Mouse (Mus musculus) olfactory bulb, adult 2 months (tissue): ENCODE measurements at regions not wholly inside any gene's neighbourhood (a gene's known extent, or its start where the extent isn't known, plus 50 kb on each side); places are given as distances from the start of the nearest gene placed in this dataset.

Experiments used
- H3K27ac ChIP-seq: fragments of 200-500 bp; 2 replicates; pipeline ENCODE4 v1.5.1; 2012; ENCODE audit warnings: low read depth, low read length; ENCODE audit not compliant: insufficient read depth
- H3K4me1 ChIP-seq: fragments of 200-500 bp; 2 replicates; pipeline ENCODE4 v1.6.1; 2012; ENCODE audit warnings: low read length; ENCODE audit not compliant: control insufficient read depth, insufficient read depth
- H3K4me3 ChIP-seq: fragments of 200-500 bp; 2 replicates; pipeline ENCODE4 v1.5.1; 2012; ENCODE audit warnings: mild to moderate bottlenecking, low read depth, low read length, moderate library complexity; ENCODE audit not compliant: insufficient read depth
- CTCF ChIP-seq: fragments of 200-500 bp; IDR thresholded peaks from 2 replicates; pipeline ENCODE4 v1.5.1; 2012; ENCODE audit warnings: low read depth, mild to moderate bottlenecking, low read length, moderate library complexity; ENCODE audit not compliant: insufficient read depth
- POLR2A ChIP-seq: fragments of 200-500 bp; IDR thresholded peaks from 2 replicates; pipeline ENCODE4 v1.6.1; 2012; ENCODE audit warnings: mild to moderate bottlenecking, low read depth, low read length, moderate library complexity; ENCODE audit not compliant: insufficient read depth
- WGBS: fragments of 180-500 bp; shearing (Covaris S2); methylation state at CpG from one replicate; pipeline ENCODE4 v1.1.7; 2018; 5-methylcytosine and 5-hydroxymethylcytosine counted together

DNA sequence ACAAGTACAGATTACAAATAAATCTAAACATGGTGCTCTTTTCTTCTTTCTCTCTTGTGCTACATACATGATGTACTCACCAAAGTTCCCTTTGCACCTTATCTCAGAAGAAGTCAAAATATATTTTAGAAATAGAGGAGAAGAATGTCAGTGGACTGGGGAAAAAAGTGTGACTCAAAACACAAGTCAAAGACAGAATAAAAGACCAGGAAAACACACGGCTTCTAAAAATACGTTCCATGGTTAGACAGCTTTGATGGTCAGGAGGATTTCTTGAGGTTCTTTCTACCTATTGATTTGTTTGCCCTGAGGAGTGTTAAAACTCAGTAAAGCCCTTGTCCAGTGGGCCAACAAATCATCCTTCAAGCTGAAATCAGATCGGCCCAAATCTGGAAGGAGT lies 260.5 kb upstream of the Ptger4 start:
- Histone ChIP-seq H3K27ac (no peak overlapping the region), H3K4me1 (no peaks in the 10 kb centered on the region), H3K4me3 (no peak overlapping the region)
- 93% methylated on average over 3 of the region's 3 CpGs for WGBS
- TF ChIP-seq CTCF (no peak), POLR2A (no peak)

DNA sequence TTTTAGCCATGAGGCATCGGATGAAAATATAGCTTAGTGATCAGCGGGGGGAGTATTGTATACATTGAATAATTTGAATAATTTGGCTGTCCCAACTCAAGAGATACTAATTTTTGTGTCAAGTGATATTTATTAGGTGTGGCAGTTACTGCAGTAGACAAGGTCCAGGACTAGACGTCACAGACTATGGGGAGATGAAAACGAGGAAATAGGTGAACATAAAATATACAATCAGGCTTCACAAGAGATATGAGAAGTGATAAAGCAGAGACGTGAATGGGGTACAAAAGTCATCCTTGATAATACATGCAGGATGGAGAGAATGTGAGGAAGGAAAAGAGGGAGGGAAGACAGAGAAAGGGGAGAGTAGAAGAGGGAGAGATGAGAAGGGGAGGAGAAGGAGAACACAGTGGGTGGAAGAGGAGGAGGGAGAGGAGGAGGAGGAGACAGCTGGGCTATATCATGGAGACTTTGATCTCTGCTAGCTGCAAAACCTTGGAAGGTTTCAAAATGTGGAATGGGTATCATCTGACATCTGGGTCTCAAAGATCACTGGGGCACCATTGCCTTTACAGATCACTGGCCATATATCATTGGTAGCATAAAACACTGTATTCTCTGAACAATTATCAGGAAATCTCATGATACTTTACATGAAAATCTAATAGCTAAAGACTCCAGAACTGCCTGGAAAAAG lies 263.0 kb upstream of the Ptger4 start:
- no peaks in the 10 kb centered on the region for H3K4me1 ChIP-seq
- no peak overlapping the region for H3K27ac ChIP-seq
- 88% methylated on average over 5 of the region's 5 CpGs for whole genome bisulfite sequencing
- no peak overlapping the region for H3K4me3 ChIP-seq
- TF ChIP-seq POLR2A (no peak), CTCF (no peak)

DNA sequence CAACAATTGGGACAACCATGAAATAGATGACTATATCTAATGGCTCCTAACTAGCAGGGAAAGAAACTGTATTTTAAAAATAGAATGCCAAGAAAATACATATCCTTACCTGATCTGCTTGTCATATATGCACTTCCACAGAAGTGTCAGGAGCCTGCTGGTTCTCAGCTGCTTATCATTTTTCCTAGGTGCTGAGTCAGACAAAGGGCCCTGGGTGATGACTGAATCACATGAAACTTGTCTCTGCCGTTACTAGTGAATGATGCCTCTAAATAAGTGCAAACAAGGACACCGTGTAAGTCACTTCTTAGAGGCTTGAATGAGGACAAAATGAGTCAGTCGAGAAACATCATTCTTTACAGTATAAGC lies 263.5 kb upstream of the Ptger4 start:
- 85% methylated on average over 3 of the region's 3 CpGs for whole genome bisulfite sequencing
- no peak overlapping the region for H3K27ac ChIP-seq
- no peak for TF ChIP-seq POLR2A
- no peak overlapping the region for H3K4me3 ChIP-seq
- H3K4me1 ChIP-seq = no peaks in the 10 kb centered on the region

DNA sequence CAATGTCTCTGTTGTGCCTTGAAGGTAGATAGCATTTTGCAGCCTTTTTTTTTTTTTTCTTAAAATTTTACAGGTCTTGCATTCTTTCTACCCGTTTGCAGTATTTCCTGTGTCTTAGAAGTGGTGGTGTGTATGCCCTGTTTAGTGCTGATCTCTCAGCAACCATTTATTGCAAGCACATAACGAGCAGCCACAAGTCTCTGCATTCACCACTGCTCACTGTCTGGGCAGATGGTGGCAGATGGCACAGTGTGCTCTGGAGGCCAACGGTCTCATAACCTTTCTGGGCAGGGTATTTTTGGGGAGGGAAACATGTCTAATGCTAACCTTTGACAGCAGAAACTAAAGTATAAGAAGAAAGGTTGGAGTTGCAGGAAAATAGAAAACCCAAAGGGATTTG lies 266.1 kb upstream of the Ptger4 start:
- Histone ChIP-seq H3K4me3 (no peak overlapping the region), H3K27ac (no peak overlapping the region), H3K4me1 (no peaks in the 10 kb centered on the region)
- WGBS = 51% methylated on average over 3 of the region's 3 CpGs
- TF ChIP-seq CTCF = no peak
- TF ChIP-seq POLR2A = no peak

DNA sequence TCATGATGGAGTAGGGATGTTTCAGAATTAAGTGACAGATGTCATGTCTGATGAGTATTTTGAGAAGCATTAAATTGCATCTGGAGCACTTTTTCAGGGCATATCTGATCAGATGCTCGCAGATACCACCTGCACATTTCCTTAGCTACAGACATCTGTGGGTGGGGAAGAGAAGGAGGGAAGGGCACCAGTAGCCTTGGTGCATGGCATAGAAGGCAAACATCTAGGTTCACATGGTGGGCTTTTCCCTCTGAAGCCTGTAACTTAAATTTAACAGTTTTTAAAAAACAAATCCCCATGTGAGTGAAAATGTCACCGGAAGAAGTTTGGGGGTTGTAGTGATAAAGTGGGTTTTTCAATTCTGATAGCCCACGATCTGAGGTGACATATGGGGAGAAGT lies 267.1 kb upstream of the Ptger4 start:
- H3K27ac ChIP-seq = no peak overlapping the region
- 93% methylated on average over 3 of the region's 3 CpGs for WGBS
- TF ChIP-seq POLR2A (no peak), CTCF (no peak)
- H3K4me1 ChIP-seq = no peaks in the 10 kb centered on the region
- H3K4me3 ChIP-seq = no peak overlapping the region

DNA sequence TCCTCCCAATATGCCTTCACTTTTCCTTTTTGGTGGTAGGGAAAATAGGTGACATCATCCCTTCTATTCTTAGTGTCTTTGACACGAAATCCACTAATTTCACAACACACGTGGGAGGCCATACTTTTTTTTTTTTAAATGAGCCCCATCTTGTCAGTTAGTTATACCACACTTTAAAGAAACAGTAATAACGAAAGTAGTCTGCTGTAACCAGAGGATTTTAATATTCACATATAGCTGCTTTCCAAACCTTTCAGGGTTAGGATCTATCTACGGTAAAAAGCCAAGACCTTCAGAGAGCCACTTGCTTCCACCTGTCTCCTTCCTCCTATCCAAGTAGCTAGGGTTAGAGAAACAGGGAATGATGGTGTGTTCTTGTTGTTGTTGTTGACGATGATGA lies 268.6 kb upstream of the Ptger4 start:
- no peaks in the 10 kb centered on the region for H3K4me1 ChIP-seq
- H3K27ac ChIP-seq = no peak overlapping the region
- WGBS = 70% methylated on average over 5 of the region's 5 CpGs
- H3K4me3 ChIP-seq = no peak overlapping the region
- TF ChIP-seq CTCF (no peak), POLR2A (no peak)

DNA sequence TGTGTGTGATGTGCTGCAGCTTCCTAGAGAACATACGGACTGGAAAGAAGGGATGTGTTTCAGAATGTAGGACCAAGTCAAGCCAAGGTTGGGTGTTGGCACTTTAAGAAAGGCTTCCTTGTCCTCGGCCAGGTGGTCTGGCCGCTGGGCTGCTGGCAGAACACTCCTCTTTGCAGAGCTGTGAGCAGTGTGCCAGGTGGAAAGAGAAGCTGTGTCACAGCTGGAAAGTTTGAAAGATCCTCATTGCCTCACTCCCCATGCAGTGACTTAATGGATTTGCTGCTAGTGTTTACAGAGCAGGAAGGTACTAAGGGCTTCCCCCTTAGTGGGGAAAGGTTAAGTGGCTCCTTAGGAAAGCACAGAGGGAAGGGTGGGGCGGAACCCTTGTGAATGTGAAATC lies 269.2 kb upstream of the Ptger4 start:
- TF ChIP-seq POLR2A = no peak
- TF ChIP-seq CTCF = no peak

DNA sequence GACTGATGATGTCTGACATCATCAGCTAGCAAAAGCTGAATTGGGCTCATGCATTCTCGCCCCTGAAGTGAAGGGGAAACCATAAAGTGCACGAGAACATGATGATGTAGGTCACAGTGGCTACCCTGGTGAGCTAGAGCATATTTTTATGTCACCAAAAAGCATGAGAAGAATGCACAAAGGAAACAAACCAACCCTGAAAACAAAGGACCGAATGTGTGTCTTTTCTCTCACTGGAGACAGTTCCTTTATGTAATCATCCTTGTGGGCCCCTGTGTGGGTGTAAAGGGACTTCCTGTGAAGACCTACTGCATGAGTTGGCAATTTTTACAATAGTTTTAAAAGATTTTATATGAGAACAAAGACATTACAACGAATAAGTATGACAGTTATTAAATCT lies 270.2 kb upstream of the Ptger4 start:
- Histone ChIP-seq H3K4me1 (no peaks in the 10 kb centered on the region), H3K4me3 (no peak overlapping the region), H3K27ac (no peak overlapping the region)
- whole genome bisulfite sequencing = 58% methylated on average over 4 of the region's 4 CpGs
- no peak for TF ChIP-seq CTCF
- no peak for TF ChIP-seq POLR2A

More for the DNA sequence above, 269.2 kb upstream of the Ptger4 start:
- H3K27ac ChIP-seq = no peak overlapping the region
- no peaks in the 10 kb centered on the region for H3K4me1 ChIP-seq
- 61% methylated on average over 4 of the region's 4 CpGs for WGBS
- H3K4me3 ChIP-seq = no peak overlapping the region

DNA sequence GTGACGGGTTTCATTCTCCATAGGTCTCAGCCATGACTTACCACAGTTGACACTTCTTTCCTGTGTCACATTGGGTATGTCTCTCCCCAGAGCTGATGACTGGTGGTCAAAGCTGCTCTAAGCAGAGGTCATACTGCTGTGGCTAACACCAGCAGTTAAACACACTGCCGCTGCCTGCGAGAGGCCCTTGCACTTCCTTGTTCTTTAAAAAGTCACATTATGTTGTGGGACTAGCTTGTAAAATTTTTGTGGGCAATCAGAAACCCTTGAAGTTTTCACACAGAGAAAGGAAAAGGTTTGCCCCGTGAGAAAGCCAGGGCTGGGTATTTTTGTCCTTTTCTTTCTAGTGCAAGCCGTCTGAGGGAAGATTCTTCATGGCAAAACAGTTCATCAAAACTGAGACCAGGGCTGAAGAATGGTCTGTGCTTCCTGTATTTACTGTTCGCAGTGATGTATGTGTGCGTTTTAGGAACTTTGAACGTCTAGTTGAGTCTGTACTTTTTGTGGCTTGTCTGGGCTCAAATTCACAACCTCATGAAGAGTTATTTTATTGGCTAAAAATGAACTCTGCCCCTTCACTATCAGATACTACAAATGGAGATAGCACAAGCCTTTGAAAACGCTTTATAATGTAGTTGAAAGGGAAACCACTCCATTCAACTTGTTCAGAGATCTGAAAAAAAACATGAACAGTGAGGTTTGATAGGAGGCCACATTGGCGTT lies 273.4 kb upstream of the Ptger4 start:
- 85% methylated on average over 10 of the region's 10 CpGs for WGBS
- H3K4me1 ChIP-seq = no peaks in the 10 kb centered on the region
- TF ChIP-seq CTCF (no peak), POLR2A (no peak)
- H3K27ac ChIP-seq = no peak overlapping the region
- H3K4me3 ChIP-seq = no peak overlapping the region

DNA sequence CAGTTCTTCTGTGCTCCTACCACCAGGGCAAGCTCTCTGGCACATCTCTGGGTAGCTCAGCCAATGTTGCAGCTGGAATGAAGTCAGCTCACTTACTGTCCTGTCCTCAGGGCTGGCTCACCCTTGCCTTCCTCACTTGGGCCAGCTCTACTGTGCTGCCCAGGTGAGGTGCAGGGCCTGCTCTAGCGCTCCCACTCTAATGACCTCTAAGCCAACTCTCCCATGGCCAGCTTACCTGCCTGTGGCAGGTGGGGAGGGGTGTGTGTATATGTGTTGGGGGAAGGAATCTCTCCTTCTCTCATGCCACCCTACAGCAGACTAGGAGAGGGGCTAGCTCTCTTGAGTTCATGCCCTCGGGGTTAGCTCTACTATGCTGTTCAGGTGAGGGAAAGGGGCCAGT lies 275.6 kb upstream of the Ptger4 start:
- Histone ChIP-seq H3K4me3 (no peak overlapping the region), H3K27ac (no peak overlapping the region), H3K4me1 (no peaks in the 10 kb centered on the region)
- TF ChIP-seq POLR2A (no peak), CTCF (no peak)
- 93% methylated on average over 2 of the region's 2 CpGs for WGBS

DNA sequence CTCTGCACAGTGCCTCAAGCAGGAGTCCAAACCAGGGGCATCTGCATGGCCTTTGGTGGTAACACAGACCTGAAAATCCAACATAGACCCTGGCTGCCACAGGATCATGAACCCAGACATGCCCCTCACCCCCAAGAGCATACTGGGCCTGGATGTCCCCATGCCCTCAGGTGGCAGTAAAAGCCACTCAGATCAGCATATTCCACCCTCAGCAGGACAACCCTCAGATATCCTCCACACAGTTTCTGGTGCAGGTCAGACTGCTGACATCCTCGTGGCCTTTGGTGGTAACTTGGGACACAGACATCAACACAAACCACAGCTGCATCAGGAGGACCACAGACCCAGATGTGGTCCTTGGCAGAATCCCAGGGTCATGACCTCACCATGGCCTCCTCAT lies 276.0 kb upstream of the Ptger4 start:
- Histone ChIP-seq H3K27ac (no peak overlapping the region), H3K4me3 (no peak overlapping the region), H3K4me1 (no peaks in the 10 kb centered on the region)
- TF ChIP-seq POLR2A (no peak), CTCF (no peak)
- 84% methylated on average over 1 of the region's 1 CpGs for WGBS
